Mouse (Mus musculus) central nervous system, embryonic 18 days (tissue): Measurements from ENCODE around the gene Elavl1. TPM values are rescaled to one million over a fixed set of nuclear protein-coding genes. Genes with fewer than 3 reads are reported as not detected.

ENCODE experiments used
- polyA plus RNA-seq: library from polyadenylated mRNA; depleted of rRNA; stranded (reverse); fragments of >200 nt; gene quantifications from 2 replicates; pipeline ENCODE4 v1.2.3, GENCODE M21; 2012; rRNA removed

Gene Elavl1
- polyA plus RNA-seq = 40.4 and 40.9 TPM in 2 replicates

DNA sequence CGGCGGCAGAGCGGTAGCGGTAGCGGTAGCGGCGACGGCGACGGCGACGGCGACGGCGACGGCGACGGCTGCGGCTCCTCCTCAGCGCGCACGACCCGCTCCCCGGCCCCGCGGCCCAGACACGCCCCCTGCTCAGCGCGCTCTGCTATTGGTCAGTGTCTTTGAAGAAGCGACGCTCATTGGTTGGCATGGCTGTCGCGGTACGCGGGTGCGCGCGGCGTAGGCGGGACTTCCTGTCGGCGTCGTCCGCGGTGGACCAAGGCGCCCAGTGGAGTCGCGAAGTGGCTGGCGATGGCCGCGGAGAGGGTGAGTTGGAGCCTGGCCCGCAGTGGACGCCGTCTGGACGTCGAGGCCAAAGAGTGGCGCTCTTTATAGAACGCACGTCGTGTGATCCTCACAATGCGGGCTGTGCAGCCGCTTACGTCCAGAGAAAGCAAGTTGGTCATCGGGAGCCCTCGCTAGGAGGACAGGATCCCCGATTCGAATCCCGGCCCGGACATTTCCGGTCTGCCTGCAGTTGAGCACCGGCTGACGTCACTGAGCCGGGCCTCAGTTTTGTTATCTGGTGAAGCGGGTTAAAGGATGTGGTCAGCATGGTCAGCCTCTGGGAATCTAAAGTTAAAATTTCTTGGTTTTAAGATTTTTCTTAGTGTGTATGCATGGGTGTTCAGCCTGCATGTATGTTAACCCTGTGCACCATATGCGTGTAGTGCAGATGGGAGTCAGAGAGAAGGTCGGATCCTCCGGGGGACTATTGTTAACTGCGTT, at the start of gene Elavl1, which contains the start of gene Ccl25:
TSS of gene Elavl1 (minus strand) at position 431 of the 768 bp plus-strand sequence.
TSS of gene Ccl25 (plus strand) at position 228 of the 768 bp plus-strand sequence.

DNA sequence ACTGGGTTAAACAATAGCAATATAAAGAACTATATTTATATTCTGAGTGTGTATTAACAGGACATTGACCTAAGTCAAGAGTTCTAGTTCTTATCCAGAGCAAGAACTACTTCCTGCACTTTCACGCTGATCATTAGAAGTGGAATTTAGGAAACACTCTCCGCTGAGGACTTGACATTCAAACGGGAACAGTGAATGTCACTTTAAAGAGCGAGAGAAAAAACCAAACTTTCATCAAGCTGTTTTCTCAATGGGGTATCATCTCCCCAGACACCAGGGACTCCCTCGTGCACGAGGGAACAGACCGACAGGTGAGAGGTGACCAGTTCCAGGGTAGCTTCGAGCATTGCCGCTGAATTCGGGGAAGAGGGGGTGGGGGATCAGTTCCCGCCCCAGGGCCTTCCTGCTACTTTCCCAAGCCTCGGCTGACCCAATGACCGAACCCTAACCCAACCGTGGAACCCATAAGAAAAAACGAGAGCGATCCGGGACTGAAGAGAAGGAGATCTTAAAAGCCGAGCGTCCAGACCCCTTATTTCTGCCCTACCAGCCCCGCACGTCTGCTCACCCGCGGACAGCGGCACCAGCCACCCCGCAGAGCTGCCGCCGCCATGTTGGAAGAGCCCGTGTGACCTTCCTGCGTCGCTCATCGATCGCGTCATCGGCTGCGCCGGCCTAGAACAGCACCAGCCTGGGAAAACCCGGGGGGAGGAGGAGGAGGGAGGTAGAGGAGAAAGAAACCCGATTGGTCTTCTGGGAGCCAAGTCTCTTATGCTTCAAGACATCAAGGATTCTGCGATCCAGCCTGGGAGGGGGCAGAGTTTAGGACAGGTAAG, 49.7 kb downstream of the Elavl1 start, which contains the start of gene Timm44:
TSS of gene Timm44 (minus strand) at position 639 of the 836 bp plus-strand sequence.

DNA sequence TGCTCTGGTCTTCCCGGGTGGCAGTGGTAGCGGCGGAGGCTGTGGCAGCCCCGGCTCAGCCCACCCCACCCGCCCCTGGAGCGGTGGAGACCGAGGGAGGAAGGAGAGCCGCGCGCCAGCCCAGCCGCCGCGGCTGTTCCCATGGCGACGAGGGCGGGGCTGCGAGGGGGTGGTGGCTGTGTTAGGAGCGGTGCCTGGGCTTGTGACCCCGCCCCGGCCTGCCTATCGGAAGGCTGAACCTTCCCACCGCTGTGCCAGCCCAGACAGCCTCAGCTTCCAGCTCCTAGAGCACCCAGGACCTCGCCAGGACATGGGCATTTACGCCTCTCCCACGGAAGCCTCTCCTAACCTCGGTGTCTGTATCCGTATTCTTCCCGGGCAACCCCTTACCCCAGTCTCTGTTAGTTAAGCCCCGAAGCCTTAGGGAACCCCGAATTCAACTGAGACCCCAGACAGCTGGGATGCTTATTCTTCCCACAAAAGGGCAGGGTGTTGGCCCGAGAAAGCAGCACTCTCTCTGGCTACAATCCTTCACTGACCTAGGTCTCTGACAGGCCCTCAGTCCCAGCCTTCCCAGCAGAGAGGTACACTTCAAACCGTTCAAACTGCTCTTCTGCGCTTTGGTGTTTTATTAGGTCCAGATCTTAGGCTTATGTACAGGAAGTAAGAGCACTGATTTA, 65.9 kb downstream of the Elavl1 start, which contains the start of gene Ctxn1:
TSS of gene Ctxn1 (minus strand) at position 150 of the 680 bp plus-strand sequence.

DNA sequence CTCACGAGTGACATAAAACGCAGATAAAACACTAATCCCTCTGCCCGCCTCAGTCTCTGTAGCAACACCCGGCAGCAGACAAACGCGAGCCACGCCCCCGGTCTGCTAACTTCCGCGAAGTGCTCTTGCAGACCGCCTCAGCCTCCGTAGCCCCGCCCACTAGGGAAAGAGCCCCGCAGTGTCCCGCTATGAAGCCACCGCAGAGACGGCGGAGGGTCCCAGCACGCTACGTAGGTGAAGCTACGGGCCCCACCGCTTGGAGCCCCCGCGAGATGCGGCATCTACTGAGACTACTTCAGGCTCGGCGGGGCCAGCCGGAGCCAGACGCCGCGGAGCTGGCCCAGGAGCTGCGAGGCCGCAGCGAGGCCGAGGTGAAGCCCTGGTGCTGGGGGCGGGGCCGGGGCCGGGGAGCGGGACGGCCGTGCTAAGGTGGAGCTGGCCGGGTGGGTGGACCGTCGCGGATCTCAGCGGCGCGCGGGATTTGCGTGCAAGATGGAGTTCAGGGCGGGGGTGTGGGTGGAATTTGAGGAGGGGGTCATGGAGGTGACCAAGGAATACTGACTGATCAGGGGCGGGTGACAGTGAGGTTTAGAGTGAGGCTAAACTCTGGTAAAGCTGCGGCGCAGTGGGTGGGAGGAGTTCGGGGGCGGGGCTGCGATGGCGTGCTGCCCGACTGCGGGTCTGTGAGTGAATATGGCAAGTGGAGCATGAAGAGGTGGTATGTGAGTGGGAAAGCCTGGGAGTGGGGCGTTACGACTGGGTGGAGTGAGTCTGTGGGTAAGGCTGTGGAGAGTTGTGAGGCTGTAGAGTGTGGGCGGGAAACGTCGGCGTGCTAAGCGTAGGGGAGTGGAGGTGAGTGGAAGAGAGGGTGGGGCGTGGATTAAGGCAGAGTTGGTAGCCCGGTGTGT, 72.0 kb downstream of the Elavl1 start, which contains the start of gene Snapc2:
TSS of gene Snapc2 (plus strand) at position 147 of the 908 bp plus-strand sequence.

DNA sequence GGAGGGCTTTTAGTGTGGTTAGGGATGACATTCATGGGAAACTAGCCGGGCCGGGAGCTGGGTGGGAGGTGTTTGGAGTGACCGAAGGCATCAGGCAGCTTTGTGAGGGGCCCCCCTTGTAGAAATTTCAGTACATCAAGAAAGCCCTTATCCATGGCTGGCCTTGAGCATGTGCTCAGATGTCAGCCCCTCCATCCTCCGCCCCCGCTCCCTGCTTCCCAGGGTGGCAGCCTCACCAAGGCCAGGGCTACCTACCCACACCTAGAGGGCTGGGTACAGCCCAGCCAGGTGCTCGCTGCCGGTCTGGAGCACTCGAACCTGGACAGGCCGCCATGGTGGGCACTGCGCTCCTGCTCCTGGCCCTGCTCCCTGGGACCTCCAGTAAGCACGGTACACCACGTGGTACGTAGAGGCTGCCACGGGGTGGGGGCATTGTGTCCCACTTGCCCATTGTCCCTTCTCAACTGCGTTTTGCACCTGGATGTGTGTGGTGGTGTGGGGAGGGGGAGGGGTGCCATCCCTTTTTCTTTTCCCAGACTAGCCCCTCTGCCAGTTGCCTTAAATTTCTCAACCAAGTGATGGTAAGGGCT, 77.2 kb downstream of the Elavl1 start, which contains the start of gene Tgfbr3l:
TSS of gene Tgfbr3l (plus strand) at position 264 of the 590 bp plus-strand sequence.

DNA sequence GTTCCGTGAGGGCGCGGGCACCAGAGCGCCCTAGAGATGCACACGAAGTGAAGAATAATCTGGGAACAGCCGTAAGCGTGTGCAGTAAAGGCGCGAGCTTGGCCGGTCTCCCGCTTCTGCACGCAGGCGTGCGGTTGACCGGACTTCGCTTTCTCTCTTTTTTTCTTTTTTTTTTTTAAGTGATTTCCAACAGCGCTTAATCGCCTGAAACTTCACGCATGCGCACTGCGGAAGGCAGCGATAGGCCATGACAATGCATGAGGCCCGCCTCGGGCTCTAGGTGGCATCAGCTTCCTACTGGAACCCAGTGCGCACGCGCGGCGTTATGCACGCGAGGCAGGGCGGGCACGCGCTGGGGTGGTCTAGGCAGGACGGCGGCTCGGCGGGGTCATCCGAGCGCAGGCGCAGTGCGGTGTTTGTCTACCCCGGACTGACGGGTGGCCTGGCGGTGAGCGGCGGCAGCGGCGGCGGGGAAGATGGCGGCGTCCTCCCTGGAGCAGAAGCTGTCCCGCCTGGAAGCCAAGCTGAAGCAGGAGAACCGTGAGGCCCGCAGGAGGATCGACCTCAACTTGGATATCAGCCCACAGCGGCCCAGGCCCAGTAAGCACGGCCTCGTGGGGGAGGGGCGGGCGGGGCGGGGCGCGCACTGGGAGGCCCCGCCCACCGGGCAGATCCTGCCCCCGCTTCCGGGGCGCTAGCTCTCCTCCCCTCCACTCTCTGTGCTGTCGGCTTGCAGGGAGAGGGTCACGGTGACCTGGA, 86.6 kb downstream of the Elavl1 start, which contains the start of the genes Map2k7 and Gm49320:
TSS of gene Map2k7 (plus strand) at position 307 of the 759 bp plus-strand sequence.
TSS of gene Gm49320 (plus strand) at position 432 of the 759 bp plus-strand sequence.

Other genes starting within 250 kb of the Elavl1 start
- 0.09 and 0.13 TPM in 2 replicates for gene Cd209f, start 219.6 kb downstream of the Elavl1 start, polyA plus RNA-seq
- not detected in 2 replicates for gene Cd209g, start 191.3 kb downstream of the Elavl1 start, polyA plus RNA-seq
- 90.6 and 100 TPM in 2 replicates for gene Evi5l, start 158.8 kb downstream of the Elavl1 start, polyA plus RNA-seq
- gene Prr36, start 108.0 kb downstream of the Elavl1 start, polyA plus RNA-seq = 27.0 and 36.3 TPM in 2 replicates
- 0.05 TPM in 1 of 2 replicates, not detected in the other for gene Lrrc8e, start 98.6 kb downstream of the Elavl1 start, polyA plus RNA-seq
- gene Map2k7, start 86.7 kb downstream of the Elavl1 start, polyA plus RNA-seq = 45.0 and 47.8 TPM in 2 replicates
- 2.6 and 2.8 TPM in 2 replicates for gene Gm49320, start 86.5 kb downstream of the Elavl1 start, polyA plus RNA-seq
- gene Tgfbr3l, start 77.2 kb downstream of the Elavl1 start, polyA plus RNA-seq = 20.2 and 20.8 TPM in 2 replicates
- gene Snapc2, start 72.3 kb downstream of the Elavl1 start, polyA plus RNA-seq = 63.3 and 64.1 TPM in 2 replicates
- 411 and 502 TPM in 2 replicates for gene Ctxn1, start 66.1 kb downstream of the Elavl1 start, polyA plus RNA-seq
- 85.2 and 87.1 TPM in 2 replicates for gene Timm44, start 49.5 kb downstream of the Elavl1 start, polyA plus RNA-seq
- 13.8 and 14.7 TPM in 2 replicates for gene Ccl25, start 203 bp downstream of the Elavl1 start, polyA plus RNA-seq
- 60.1 and 66.1 TPM in 2 replicates for gene Cers4, start 167.6 kb upstream of the Elavl1 start, polyA plus RNA-seq